Mouse (Mus musculus) T-helper 17 cell (primary cell): ENCODE measurements around the gene Hist1h2ag.
"Not testable (repeated sequence)": the region's sequence is repeated elsewhere in the genome, so short reads cannot be mapped to it uniquely, and the experiment has no call there.

Experiments
- in situ Hi-C, 2 experiments: fragments of 300-600 bp; cut with MboI, MseI; formaldehyde crosslinking; loops; 1 replicate in 1 of 2; 2 replicates in 1 of 2; pipeline ENCODE4 v1.15.1; 2025; ENCODE audit warnings: high pct_unique_total_duplicates in 2 of 2

The Hist1h2ag gene

DNA sequence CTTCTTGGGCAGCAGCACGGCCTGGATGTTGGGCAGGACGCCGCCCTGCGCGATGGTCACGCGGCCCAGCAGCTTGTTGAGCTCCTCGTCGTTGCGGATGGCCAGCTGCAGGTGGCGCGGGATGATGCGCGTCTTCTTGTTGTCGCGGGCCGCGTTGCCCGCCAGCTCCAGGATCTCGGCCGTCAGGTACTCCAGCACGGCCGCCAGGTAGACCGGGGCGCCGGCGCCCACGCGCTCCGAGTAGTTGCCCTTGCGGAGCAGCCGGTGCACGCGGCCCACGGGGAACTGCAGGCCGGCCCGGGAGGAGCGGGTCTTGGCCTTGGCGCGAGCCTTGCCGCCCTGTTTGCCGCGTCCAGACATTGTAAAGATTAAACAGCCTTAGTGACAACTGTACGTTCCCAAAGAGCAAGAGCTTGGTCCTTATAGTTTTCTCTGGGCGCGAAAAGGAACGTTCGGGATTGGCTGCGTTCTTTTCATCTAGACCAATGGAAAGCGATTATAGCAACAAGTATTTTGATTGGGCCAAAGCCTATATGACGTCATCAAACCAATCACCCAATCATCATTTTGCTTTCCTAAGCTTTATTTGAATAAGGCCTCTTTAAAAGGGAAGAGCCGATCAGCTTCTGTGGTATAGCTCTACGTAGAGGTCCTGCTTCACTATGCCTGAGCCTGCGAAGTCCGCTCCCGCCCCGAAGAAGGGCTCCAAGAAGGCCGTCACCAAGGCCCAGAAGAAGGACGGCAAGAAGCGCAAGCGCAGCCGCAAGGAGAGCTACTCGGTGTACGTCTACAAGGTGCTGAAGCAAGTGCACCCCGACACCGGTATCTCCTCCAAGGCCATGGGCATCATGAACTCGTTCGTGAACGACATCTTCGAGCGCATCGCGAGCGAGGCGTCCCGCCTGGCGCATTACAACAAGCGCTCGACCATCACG lies at the start of gene Hist1h2ag, which contains the start of gene Hist1h2bj:
Hist1h2ag (minus strand) TSS at position 377 of the 935 bp plus-strand sequence.
Hist1h2bj (plus strand) TSS at position 647 of the 935 bp plus-strand sequence.
- in situ Hi-C loops = loop anchor here (5.0 to 10.0 kb wide), 2 partner anchors 1512 to 1639 kb away; partner anchors contain the start of genes Hist1h1d (in 1 of the 2), Hist1h2ac (in 1 of the 2), Hist1h2bc (in 1 of the 2) and Hist1h4f (in 1 of the 2)

DNA sequence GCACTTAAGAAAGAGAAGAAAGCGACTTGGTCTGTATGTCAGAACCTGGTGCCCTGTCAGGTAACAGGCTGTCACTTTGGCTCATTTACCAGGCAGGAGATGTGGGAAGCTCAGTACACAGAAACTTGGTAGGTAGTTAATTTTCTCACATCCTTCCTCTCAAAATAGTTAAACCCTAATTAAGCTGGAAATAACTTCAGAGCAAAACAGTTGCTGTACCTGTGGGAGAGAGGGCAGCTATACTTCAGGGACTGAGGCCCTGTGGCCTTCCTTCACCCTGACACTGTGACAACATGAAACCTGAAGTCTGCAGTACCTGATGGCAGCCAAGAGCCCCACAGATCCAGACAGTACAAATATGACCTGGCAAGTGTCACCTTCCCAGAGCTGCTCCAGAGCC lies 41.4 kb upstream of the Hist1h2ag start, which contains the start of gene Vmn1r188:
Vmn1r188 (plus strand) TSS at position 301 of the 400 bp plus-strand sequence.
- in situ Hi-C loops = not testable (repeated sequence)

- in situ Hi-C loops = loop anchor here in 1 of 2 experiments (25.0 kb wide), 1 partner anchor 526 kb away; the partner anchor contains the start of genes Olfr1366 and Zkscan8
These were observed 20.7 kb upstream of the Hist1h2ag start for GRCm38 (mm10) chr13:22063468-22063867.

DNA sequence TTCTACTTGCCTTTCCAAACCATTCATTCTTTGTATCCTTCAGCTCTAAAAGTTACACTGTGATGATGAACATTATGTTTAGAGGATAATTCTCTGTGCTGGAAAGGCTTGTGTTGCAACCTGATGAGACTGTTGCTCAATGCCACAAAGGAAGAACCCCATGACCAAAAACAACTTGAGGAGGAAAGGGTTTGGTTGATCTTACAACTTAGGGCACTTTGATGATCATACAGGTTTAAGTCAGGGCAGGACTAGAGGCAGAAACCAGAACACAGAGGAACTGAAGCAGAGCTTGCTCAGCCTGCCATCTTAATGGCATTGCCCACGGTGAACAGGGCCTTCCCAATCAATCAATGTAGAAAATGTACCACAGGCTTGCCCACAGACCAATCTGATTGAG lies 18.7 kb upstream of the Hist1h2ag start:
- in situ Hi-C loops = loop anchor here in 1 of 2 experiments (25.0 kb wide), 1 partner anchor 524 kb away; the partner anchor contains the start of genes Olfr1366 and Zkscan8

DNA sequence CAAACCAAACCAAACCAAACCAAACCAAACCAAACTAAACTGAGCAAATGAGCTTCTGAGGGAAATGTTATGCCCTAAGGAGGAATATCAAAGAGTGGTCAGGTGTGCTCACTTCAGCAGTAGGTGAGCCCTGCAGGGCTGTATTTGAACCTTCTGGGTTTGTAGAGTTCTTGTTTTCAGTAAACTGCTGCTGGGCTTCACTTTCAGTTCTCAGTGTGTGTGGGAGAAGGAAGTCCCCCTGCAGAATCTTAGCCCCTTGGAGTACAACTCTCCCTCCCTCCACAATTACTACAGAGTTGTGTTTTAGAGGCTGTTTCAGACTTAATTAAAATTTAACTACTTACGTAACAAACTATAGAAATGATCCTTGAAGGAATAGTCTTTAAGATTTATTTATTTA lies 11.0 kb upstream of the Hist1h2ag start:
- in situ Hi-C loops = loop anchor here in 1 of 2 experiments (5.0 to 25.0 kb wide), 2 partner anchors 516 to 1244 kb away; partner anchors contain the start of genes Olfr1366 and Zkscan8

DNA sequence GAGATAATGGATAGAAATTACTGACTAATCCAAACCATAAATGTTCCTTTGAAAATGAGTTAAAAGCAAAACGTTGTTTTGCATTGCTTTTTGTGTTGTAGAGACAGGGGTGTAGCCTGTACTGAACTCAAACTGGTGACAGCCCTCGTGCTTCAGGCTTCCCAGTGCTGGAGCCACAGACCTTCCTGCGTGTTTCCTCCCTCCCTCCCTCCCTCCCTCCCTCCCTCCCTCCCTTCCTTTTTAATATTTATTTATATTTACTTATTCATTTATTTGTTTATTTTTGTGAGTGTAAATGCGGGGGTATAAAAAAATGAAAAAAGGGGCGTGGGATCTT lies 8.7 kb upstream of the Hist1h2ag start:
- in situ Hi-C loops = loop anchor here in 1 of 2 experiments (5.0 to 25.0 kb wide), 2 partner anchors 514 to 1246 kb away; partner anchors contain the start of genes Olfr1366 and Zkscan8

DNA sequence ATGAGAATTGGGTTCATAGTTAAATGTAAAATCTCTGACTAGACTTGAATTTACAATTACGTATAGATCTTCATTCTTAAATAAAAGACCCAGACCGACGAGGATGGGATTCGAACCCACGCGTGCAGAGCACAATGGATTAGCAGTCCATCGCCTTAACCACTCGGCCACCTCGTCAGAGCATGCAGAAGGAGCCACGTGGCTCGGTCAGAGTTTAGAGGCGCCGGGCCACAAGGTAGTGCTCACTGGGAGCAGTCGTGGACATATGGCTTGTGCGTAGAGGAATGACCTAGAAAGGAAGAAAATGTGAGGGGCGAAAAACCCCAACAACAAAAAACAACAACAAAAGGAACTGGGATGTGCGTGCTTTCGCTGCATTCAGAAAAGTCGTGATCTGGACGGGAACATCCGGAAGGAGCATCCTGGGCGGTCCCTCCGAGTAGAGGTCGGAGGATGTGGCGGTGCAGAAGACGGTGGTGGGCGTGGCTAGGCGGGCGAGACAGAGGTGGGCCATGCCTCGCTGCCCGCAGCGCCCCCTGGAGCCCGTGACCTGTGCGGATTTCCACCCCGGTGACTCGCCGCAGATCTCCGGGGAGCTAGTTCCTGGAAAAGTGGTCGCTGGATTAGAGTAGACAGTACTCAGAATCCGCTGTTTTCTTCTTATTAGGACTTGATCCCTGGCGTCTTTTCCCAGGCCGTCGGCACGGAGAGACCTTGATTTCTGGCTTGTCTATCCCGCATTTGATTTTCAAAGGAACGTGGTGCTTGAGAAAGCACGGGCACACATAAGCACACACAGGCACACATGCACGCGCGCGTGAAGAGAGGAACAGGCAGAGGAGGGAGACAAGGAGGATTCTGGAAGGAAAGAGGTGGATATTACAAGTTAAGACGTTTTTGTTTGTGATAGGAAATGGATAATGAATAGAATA lies 8.1 kb upstream of the Hist1h2ag start:
- in situ Hi-C loops = loop anchor here in 1 of 2 experiments (5.0 to 25.0 kb wide), 2 partner anchors 514 to 1246 kb away; partner anchors contain the start of genes Olfr1366 and Zkscan8

DNA sequence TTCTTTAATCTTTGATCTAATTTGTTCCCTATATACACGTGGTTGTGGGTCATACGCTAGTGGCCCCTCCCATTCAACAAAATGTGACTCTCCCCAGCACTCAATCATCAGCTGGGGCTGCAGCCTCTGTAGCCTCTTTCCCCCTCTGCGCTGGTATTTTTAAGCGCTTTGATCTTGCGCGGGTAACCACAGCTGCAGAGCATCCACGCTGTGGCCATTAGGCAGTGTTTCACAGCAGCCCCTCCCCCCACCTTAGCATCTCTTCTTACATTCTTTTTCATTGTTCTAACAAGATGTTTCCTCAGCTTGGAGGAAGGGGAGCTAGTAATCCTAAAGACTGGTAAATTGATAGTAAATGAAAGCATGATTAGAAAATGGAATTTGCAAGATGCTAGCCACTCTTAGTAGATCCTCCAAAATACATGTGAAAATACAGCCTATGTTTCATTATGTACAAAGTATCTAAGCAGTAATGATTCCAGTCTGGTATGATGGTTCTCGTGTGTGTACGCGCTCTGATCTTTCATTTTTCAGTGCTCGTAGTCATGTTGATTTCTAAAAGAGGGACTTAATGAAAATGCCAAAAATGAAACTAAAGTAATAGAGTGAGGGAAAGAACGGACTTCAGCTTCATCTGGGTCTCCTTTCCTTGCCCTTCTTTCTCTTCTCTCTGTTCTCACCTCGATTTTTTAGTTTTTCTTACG lies 7.1 kb upstream of the Hist1h2ag start:
- in situ Hi-C loops = loop anchor here (5.0 to 25.0 kb wide), 6 partner anchors 318 to 1505 kb away; partner anchors contain the start of genes Hist1h1d (in 1 of the 2), Hist1h4f (in 1 of the 2), Olfr1366 (in 1 of the 2) and Zkscan8 (in 1 of the 2)

DNA sequence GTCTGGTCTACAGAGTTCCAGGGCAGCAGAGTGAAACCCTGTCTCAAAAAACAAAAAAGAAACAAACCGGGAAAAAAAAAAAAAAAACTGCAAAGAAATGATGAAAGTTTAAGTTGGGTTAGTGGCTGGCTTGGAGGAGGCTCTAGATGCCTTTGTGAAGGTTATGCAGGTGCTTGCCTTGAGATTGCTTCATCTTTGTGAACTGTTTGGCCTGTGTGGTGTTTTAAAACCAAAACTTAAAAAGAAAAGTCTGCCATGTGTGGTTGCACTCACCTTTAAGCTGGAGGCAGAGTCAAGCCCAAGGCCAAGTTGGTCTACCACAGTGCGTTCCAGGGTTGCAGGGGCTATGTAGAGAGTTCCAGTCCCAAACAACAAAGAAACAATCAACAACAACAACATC lies 6.3 kb upstream of the Hist1h2ag start:
- in situ Hi-C loops = loop anchor here (5.0 to 10.0 kb wide), 4 partner anchors 317 to 1506 kb away; partner anchors contain the start of genes Hist1h1d (in 1 of the 2) and Hist1h4f (in 1 of the 2)

DNA sequence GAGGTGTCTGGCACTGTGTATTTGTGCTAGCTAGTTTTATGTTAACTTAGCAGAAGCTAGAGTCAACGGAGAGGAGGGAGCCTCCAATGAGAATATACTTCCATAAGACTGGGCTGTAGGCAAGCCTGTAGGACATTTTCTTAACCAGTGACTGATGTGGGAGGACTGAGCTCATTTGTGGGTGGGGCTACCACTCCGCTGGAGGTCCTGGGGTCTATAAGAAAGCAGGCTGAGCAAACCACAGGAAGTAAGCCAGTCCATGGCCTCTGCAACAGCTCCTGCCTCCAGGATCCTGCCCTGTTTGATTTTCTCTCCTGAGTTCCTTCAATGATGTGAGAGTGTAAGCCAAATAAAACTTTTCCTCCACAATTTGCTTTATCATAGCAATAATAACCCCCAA lies 2.6 kb upstream of the Hist1h2ag start:
- in situ Hi-C loops = loop anchor here (5.0 to 10.0 kb wide), 4 partner anchors 313 to 1509 kb away; partner anchors contain the start of genes Hist1h1d (in 1 of the 2) and Hist1h4f (in 1 of the 2)

- in situ Hi-C loops = loop anchor here (5.0 to 10.0 kb wide), 5 partner anchors 312 to 1638 kb away; partner anchors contain the start of genes Hist1h1d (in 1 of the 2), Hist1h2ac (in 1 of the 2), Hist1h2bc (in 1 of the 2) and Hist1h4f (in 1 of the 2)
These were observed 1.9 kb upstream of the Hist1h2ag start for GRCm38 (mm10) chr13:22044432-22045155.

DNA sequence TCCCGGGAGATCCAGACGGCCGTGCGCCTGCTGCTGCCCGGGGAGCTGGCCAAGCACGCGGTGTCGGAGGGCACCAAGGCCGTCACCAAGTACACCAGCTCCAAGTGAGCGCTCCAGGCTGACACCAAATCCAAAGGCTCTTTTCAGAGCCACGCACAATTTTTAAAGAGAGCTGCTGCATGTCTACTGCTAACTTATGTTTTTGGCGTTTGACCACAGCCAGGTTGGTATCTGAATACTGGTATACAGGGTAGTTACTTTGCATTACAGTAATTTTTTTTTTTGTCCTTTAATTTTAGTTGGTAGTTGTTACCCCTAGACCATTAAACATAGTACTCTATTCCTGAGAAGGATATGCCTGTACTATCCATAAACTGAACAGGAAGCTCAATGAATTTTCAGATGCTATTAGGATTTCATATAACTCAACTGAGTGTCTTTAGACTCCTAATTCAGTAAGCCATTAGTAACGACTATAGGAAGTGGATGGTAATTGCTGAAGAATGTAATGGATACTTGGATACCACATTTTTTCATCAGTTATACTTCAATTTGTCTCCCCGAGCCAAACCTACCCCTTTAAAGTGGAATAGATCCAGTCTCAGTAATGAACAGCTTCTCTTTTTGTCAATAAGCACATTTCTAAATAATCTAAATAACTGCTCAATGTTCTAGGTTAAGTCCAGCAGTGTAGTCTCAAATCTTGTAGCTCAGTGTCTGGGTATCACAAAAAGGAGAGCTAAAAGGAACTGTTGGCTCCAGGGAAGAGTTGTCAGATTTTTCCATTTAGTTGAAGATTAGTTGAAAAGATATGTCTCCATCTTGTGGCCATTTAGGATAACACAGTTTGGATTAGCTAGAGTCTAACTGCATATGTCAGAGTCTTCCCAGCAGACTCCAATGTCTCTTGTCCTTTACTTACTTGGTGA lies 1.0 kb upstream of the Hist1h2ag start:
- in situ Hi-C loops = loop anchor here (5.0 to 10.0 kb wide), 2 partner anchors 1511 to 1639 kb away; partner anchors contain the start of genes Hist1h1d (in 1 of the 2), Hist1h2ac (in 1 of the 2), Hist1h2bc (in 1 of the 2) and Hist1h4f (in 1 of the 2)

- in situ Hi-C loops = loop anchor here (5.0 to 10.0 kb wide), 2 partner anchors 1513 to 1640 kb away; partner anchors contain the start of genes Hist1h1d (in 1 of the 2), Hist1h2ac (in 1 of the 2), Hist1h2bc (in 1 of the 2) and Hist1h4f (in 1 of the 2)
These were observed 835 bp downstream of the Hist1h2ag start for GRCm38 (mm10) chr13:22041651-22042567.

- in situ Hi-C loops = loop anchor here (5.0 to 10.0 kb wide), 2 partner anchors 1514 to 1641 kb away; partner anchors contain the start of genes Hist1h1d (in 1 of the 2), Hist1h2ac (in 1 of the 2), Hist1h2bc (in 1 of the 2) and Hist1h4f (in 1 of the 2)
These were observed 1.6 kb downstream of the Hist1h2ag start, which contains the start of gene Hist1h4i for GRCm38 (mm10) chr13:22041142-22041536. Gene Hist1h4i (minus strand): TSS chr13:22041362.

DNA sequence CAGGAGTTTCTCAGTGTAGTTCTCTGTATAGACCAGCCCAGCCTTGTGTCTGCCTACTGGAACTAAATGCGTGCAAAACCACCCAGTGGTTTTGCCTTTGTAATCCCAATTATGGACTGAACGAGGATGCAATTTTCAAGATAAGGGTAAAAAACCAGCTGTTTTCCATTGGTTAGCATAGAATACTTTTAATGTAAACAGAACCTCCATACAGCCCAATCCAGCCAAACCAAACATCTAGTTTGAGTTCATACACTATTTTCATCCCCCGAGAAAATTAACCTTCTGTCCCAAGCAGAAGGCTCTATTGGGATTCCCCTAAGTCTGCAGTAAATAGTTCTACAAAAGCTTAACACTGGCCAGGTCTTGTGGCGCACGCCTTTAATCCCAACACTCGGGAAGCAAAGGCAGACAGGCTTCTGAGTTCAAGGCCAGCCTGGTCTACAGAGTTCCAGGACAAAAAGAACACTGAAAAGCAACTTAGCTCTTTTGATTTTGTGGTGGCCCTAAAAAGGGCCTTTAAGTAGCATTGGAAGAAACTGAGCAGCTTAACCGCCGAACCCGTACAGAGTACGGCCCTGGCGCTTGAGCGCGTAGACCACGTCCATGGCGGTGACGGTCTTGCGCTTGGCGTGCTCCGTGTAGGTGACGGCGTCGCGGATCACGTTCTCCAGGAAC lies 2.1 kb downstream of the Hist1h2ag start:
- in situ Hi-C loops = loop anchor here (5.0 to 10.0 kb wide), 2 partner anchors 1514 to 1642 kb away; partner anchors contain the start of genes Hist1h1d (in 1 of the 2), Hist1h2ac (in 1 of the 2), Hist1h2bc (in 1 of the 2) and Hist1h4f (in 1 of the 2)
